Mouse (Mus musculus): Measurements from ENCODE around the gene Ncaph2.

DNA sequence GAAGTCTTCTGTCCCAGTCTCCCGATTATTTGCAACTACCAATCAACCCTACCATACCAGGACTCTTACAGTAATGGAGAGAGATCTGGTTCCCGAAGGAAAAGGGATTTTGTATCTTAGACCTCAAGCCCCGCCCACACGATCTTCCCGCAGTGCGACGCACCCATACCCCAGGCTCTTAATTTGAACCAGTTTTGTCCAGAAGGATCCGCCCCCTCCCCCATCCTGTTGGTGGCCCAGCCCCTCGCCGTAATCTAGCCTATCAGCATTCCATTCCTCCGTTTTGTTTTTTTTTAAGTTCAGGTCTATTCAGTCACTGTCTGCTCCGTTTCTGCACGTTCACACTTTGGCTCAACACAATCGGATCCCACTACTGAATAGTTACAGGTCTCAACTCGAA, 853 bp downstream of the Ncaph2 start:
- no peak for TF ChIP-seq CTCF (IDR thresholded peaks at IDR 0.05; ENCODE audit: low read depth, low read length)
- no peak for TF ChIP-seq POLR2A (IDR thresholded peaks at IDR 0.05; ENCODE audit: borderline replicate concordance, low read depth, low read length)

Data from bone marrow macrophage, adult 2 months (primary cell).